Mouse (Mus musculus) naive thymus-derived CD4-positive, alpha-beta T cell, adult 5 months (primary cell): Measurements from ENCODE around the gene Tmem102. TPM values are rescaled to one million over a fixed set of nuclear protein-coding genes. Genes with fewer than 3 reads are reported as not detected.

ENCODE experiments used
- polyA plus RNA-seq: library from polyadenylated mRNA; unstranded; fragments of 100-300 nt; shearing (Covaris generic); gene quantifications from one replicate; pipeline ENCODE4 v1.2.1, GENCODE M21; 2017

Gene Tmem102
- not detected for polyA plus RNA-seq

GRCm38 (mm10) chr11:69804972-69805909 lies at the start of gene Tmem102:
TSS of gene Tmem102 (minus strand) at chr11:69805624.

GRCm38 (mm10) chr11:69846198-69846680 lies 40.8 kb upstream of the Tmem102 start, which contains the start of gene Plscr3:
TSS of gene Plscr3 (plus strand) at chr11:69846376.

GRCm38 (mm10) chr11:69837952-69838713 lies 32.7 kb upstream of the Tmem102 start, which contains the start of gene Tmem256:
TSS of gene Tmem256 (plus strand) at chr11:69838514.

GRCm38 (mm10) chr11:69837604-69837951 lies 32.2 kb upstream of the Tmem102 start, which contains the start of gene Nlgn2:
TSS of gene Nlgn2 (minus strand) at chr11:69837784.

GRCm38 (mm10) chr11:69822080-69822479 lies 16.7 kb upstream of the Tmem102 start, which contains the start of gene Spem1:
TSS of gene Spem1 (minus strand) at chr11:69822180.

GRCm38 (mm10) chr11:69818365-69818764 lies 12.9 kb upstream of the Tmem102 start, which contains the start of gene Spem2:
TSS of gene Spem2 (minus strand) at chr11:69818465.

GRCm38 (mm10) chr11:69815155-69815554 lies 9.7 kb upstream of the Tmem102 start, which contains the start of gene Gm39566:
TSS of gene Gm39566 (minus strand) at chr11:69815298.

GRCm38 (mm10) chr11:69801379-69801977 lies 3.9 kb downstream of the Tmem102 start, which contains the start of gene Fgf11:
TSS of gene Fgf11 (minus strand) at chr11:69801857.

GRCm38 (mm10) chr11:69795168-69795982 lies 10.0 kb downstream of the Tmem102 start, which contains the start of gene Chrnb1:
TSS of gene Chrnb1 (minus strand) at chr11:69795943.

GRCm38 (mm10) chr11:69765221-69766125 lies 40.0 kb downstream of the Tmem102 start, which contains the start of gene Zbtb4:
TSS of gene Zbtb4 (plus strand) at chr11:69765912.

GRCm38 (mm10) chr11:69761868-69762267 lies 43.6 kb downstream of the Tmem102 start, which contains the start of gene Slc35g3:
TSS of gene Slc35g3 (minus strand) at chr11:69761968.

GRCm38 (mm10) chr11:69758478-69758970 lies 46.9 kb downstream of the Tmem102 start, which contains the start of gene Polr2a:
TSS of gene Polr2a (minus strand) at chr11:69758637.

Other genes starting within 250 kb of the Tmem102 start
- 0.11 TPM for gene Efnb3, start 245.4 kb downstream of the Tmem102 start, polyA plus RNA-seq
- gene Wrap53, start 225.4 kb downstream of the Tmem102 start, polyA plus RNA-seq = 14.9 TPM
- 212 TPM for gene Trp53, start 225.3 kb downstream of the Tmem102 start, polyA plus RNA-seq
- gene Atp1b2, start 199.7 kb downstream of the Tmem102 start, polyA plus RNA-seq = not detected
- gene Shbg, start 187.7 kb downstream of the Tmem102 start, polyA plus RNA-seq = not detected
- not detected for gene Sat2, start 183.6 kb downstream of the Tmem102 start, polyA plus RNA-seq
- 73.2 TPM for gene Fxr2, start 172.6 kb downstream of the Tmem102 start, polyA plus RNA-seq
- gene Sox15, start 150.3 kb downstream of the Tmem102 start, polyA plus RNA-seq = not detected
- gene Mpdu1, start 143.0 kb downstream of the Tmem102 start, polyA plus RNA-seq = 49.4 TPM
- gene Cd68, start 139.5 kb downstream of the Tmem102 start, polyA plus RNA-seq = 2.1 TPM
- 703 TPM for gene Eif4a1, start 133.2 kb downstream of the Tmem102 start, polyA plus RNA-seq
- 41.7 TPM for gene Senp3, start 123.5 kb downstream of the Tmem102 start, polyA plus RNA-seq
- gene Tnfsf13, start 119.8 kb downstream of the Tmem102 start, polyA plus RNA-seq = not detected
- not detected for gene Tnfsf12, start 109.8 kb downstream of the Tmem102 start, polyA plus RNA-seq
- not detected for gene Tnfsfm13, start 109.5 kb downstream of the Tmem102 start, polyA plus RNA-seq
- gene Polr2a, start 47.0 kb downstream of the Tmem102 start, polyA plus RNA-seq = 56.9 TPM
- gene Slc35g3, start 43.7 kb downstream of the Tmem102 start, polyA plus RNA-seq = not detected
- 8.0 TPM for gene Zbtb4, start 39.7 kb downstream of the Tmem102 start, polyA plus RNA-seq
- gene Chrnb1, start 9.7 kb downstream of the Tmem102 start, polyA plus RNA-seq = 2.2 TPM
- not detected for gene Fgf11, start 3.8 kb downstream of the Tmem102 start, polyA plus RNA-seq
- gene Gm39566, start 9.7 kb upstream of the Tmem102 start, polyA plus RNA-seq = not detected
- not detected for gene Spem2, start 12.8 kb upstream of the Tmem102 start, polyA plus RNA-seq
- not detected for gene Spem1, start 16.6 kb upstream of the Tmem102 start, polyA plus RNA-seq
- 0.09 TPM for gene Nlgn2, start 32.2 kb upstream of the Tmem102 start, polyA plus RNA-seq
- 27.8 TPM for gene Tmem256, start 32.9 kb upstream of the Tmem102 start, polyA plus RNA-seq
- 18.0 TPM for gene Plscr3, start 40.8 kb upstream of the Tmem102 start, polyA plus RNA-seq
- not detected for gene Tnk1, start 53.1 kb upstream of the Tmem102 start, polyA plus RNA-seq
- gene Tmem95, start 72.4 kb upstream of the Tmem102 start, polyA plus RNA-seq = not detected
- gene Kctd11, start 75.8 kb upstream of the Tmem102 start, polyA plus RNA-seq = 0.51 TPM
- 615 TPM for gene Acap1, start 89.9 kb upstream of the Tmem102 start, polyA plus RNA-seq
- 2.6 TPM for gene 2810408A11Rik, start 95.4 kb upstream of the Tmem102 start, polyA plus RNA-seq
- gene Neurl4, start 95.4 kb upstream of the Tmem102 start, polyA plus RNA-seq = 7.7 TPM
- 253 TPM for gene Gps2, start 108.3 kb upstream of the Tmem102 start, polyA plus RNA-seq
- gene Eif5a, start 116.3 kb upstream of the Tmem102 start, polyA plus RNA-seq = 965 TPM
- gene Ybx2, start 130.2 kb upstream of the Tmem102 start, polyA plus RNA-seq = not detected
- not detected for gene Slc2a4, start 142.6 kb upstream of the Tmem102 start, polyA plus RNA-seq
- gene Cldn7, start 159.2 kb upstream of the Tmem102 start, polyA plus RNA-seq = not detected
- gene Ctdnep1, start 175.5 kb upstream of the Tmem102 start, polyA plus RNA-seq = 31.4 TPM
- gene Elp5, start 176.9 kb upstream of the Tmem102 start, polyA plus RNA-seq = 47.8 TPM
- gene Gabarap, start 185.5 kb upstream of the Tmem102 start, polyA plus RNA-seq = 310 TPM
- 49.5 TPM for gene Phf23, start 190.2 kb upstream of the Tmem102 start, polyA plus RNA-seq
- 27.2 TPM for gene Dvl2, start 195.0 kb upstream of the Tmem102 start, polyA plus RNA-seq
- gene Acadvl, start 209.8 kb upstream of the Tmem102 start, polyA plus RNA-seq = 87.7 TPM
- gene Dlg4, start 211.3 kb upstream of the Tmem102 start, polyA plus RNA-seq = 2.4 TPM
- not detected for gene Asgr1, start 248.5 kb upstream of the Tmem102 start, polyA plus RNA-seq